Mouse (Mus musculus) forebrain, embryonic 13.5 days (tissue): Measurements from ENCODE around the gene Wnt9a. TPM values are rescaled to one million over a fixed set of nuclear protein-coding genes. Genes with fewer than 3 reads are reported as not detected.

Experiments used
- ATAC-seq: fragments of 200-750 bp; cut with Nextera tagmentation; 2 replicates; pipeline ENCODE4 v1.8.0; 2017
- H3K27ac ChIP-seq: fragments of 300-500 bp; sonication (generic); 2 replicates; pipeline ENCODE4 v1.5.1; 2015; ENCODE audit warnings: inconsistent platforms, mild to moderate bottlenecking, moderate library complexity
- H3K27me3 ChIP-seq: fragments of 300-500 bp; sonication (generic); 2 replicates; pipeline ENCODE4 v1.6.1; 2015; ENCODE audit warnings: mild to moderate bottlenecking, inconsistent platforms
- H3K36me3 ChIP-seq: fragments of 300-500 bp; sonication (generic); 2 replicates; pipeline ENCODE4 v1.6.1; 2015; ENCODE audit warnings: mild to moderate bottlenecking, inconsistent platforms; ENCODE audit not compliant: poor library complexity, severe bottlenecking
- H3K4me1 ChIP-seq: fragments of 300-500 bp; sonication (generic); 2 replicates; pipeline ENCODE4 v1.6.1; 2015; ENCODE audit warnings: inconsistent platforms
- H3K4me2 ChIP-seq: fragments of 300-500 bp; sonication (generic); 2 replicates; pipeline ENCODE4 v1.6.1; 2015; ENCODE audit warnings: inconsistent platforms, mild to moderate bottlenecking, moderate library complexity
- H3K4me3 ChIP-seq: fragments of 300-500 bp; sonication (generic); 2 replicates; pipeline ENCODE4 v1.5.1; 2015; ENCODE audit warnings: mild to moderate bottlenecking, inconsistent platforms
- H3K9ac ChIP-seq: fragments of 300-500 bp; sonication (generic); 2 replicates; pipeline ENCODE4 v1.6.1; 2015; ENCODE audit warnings: mild to moderate bottlenecking, inconsistent platforms
- H3K9me3 ChIP-seq: fragments of 300-500 bp; sonication (generic); replicated peaks from 2 replicates; pipeline ENCODE4 v1.6.1; 2016; ENCODE audit warnings: inconsistent platforms
- WGBS: fragments of 180-500 bp; shearing (Covaris S2); methylation state at CpG from one replicate; pipeline ENCODE4 v1.1.7; 2015; 5-methylcytosine and 5-hydroxymethylcytosine counted together
- polyA plus RNA-seq: library from polyadenylated mRNA; unstranded; fragments of >200 nt; fragmentation: Nextera tagmentation; extraction: Ambion mirVana; gene quantifications from 2 replicates; pipeline ENCODE4 v1.2.1, GENCODE M21; 2015

Gene Wnt9a
- polyA plus RNA-seq, 1 experiment from 2014 or later, result 1.8 TPM

GRCm38 (mm10) chr11:59305821-59306215, 910 bp upstream of the Wnt9a start:
- H3K27me3 ChIP-seq, result peaks cover 82% of the 10 kb centered on the region
- H3K9ac ChIP-seq, result no peak overlapping the region
- no peaks in the 10 kb centered on the region for H3K36me3 ChIP-seq
- H3K27ac ChIP-seq, result no peak overlapping the region
- no peak for ATAC-seq
- peak overlapping the region; percentile 90 for H3K4me2 ChIP-seq
- H3K4me1 ChIP-seq, result peaks cover 46% of the 10 kb centered on the region
- peak overlapping the region; percentile 55; the same call in 1 of the 2 replicates for H3K4me3 ChIP-seq
- WGBS, result 8% methylated on average over 10 of the region's 10 CpGs
- no peaks in the 10 kb centered on the region for H3K9me3 ChIP-seq

- Histone ChIP-seq H3K27ac (no peak overlapping the region), H3K9me3 (no peaks in the 10 kb centered on the region), H3K9ac (no peak overlapping the region), H3K4me2 (peak overlapping the region; percentile 90), H3K27me3 (peaks cover 79% of the 10 kb centered on the region), H3K36me3 (no peaks in the 10 kb centered on the region), H3K4me1 (peaks cover 53% of the 10 kb centered on the region), H3K4me3 (peak overlapping the region; percentile 55)
- under 1% methylated on average over 45 of the region's 45 CpGs for WGBS
- ATAC-seq, result peak; percentile 57; the same call in 1 of the 2 replicates
Measured at GRCm38 (mm10) chr11:59307422-59308163, 865 bp downstream of the Wnt9a start.

- H3K27ac ChIP-seq, result no peak overlapping the region
- no peaks in the 10 kb centered on the region for H3K36me3 ChIP-seq
- H3K4me1 ChIP-seq, result peaks cover 58% of the 10 kb centered on the region
- peak overlapping the region; percentile 18; the same call in 1 of the 2 replicates for H3K4me3 ChIP-seq
- H3K9me3 ChIP-seq, result no peaks in the 10 kb centered on the region
- no peak for ATAC-seq
- WGBS, result 25% methylated on average over 12 of the region's 12 CpGs
- peaks cover 79% of the 10 kb centered on the region for H3K27me3 ChIP-seq
- no peak overlapping the region for H3K9ac ChIP-seq
- H3K4me2 ChIP-seq, result peak overlapping the region; percentile 90; the same call in 1 of the 2 replicates
Measured at GRCm38 (mm10) chr11:59308164-59308542, 1.4 kb downstream of the Wnt9a start.

GRCm38 (mm10) chr11:59308625-59309024, 1.9 kb downstream of the Wnt9a start:
- Histone ChIP-seq H3K4me3 (no peak overlapping the region), H3K36me3 (no peaks in the 10 kb centered on the region), H3K27me3 (peaks cover 74% of the 10 kb centered on the region), H3K9me3 (no peaks in the 10 kb centered on the region), H3K4me1 (peaks cover 60% of the 10 kb centered on the region), H3K27ac (no peak overlapping the region), H3K9ac (no peak overlapping the region), H3K4me2 (peak overlapping the region; percentile 14)
- 35% methylated on average over 6 of the region's 6 CpGs for WGBS
- ATAC-seq, result no peak

GRCm38 (mm10) chr11:59309106-59309805, 2.5 kb downstream of the Wnt9a start:
- 9% methylated on average over 12 of the region's 12 CpGs for WGBS
- Histone ChIP-seq H3K4me3 (no peak overlapping the region), H3K27ac (0 out of 2 replicates have a peak overlapping the region, but pooled peaks have one; percentile 14), H3K27me3 (peaks cover 68% of the 10 kb centered on the region), H3K4me2 (peak overlapping the region; percentile 14; the same call in 1 of the 2 replicates), H3K36me3 (no peaks in the 10 kb centered on the region), H3K9me3 (no peaks in the 10 kb centered on the region), H3K9ac (no peak overlapping the region), H3K4me1 (peaks cover 60% of the 10 kb centered on the region)
- ATAC-seq, result no peak

- H3K27ac ChIP-seq, result no peak overlapping the region
- H3K27me3 ChIP-seq, result peaks cover 61% of the 10 kb centered on the region
- no peaks in the 10 kb centered on the region for H3K36me3 ChIP-seq
- 19% methylated on average over 8 of the region's 8 CpGs for WGBS
- no peak overlapping the region for H3K4me2 ChIP-seq
- peaks cover 60% of the 10 kb centered on the region for H3K4me1 ChIP-seq
- ATAC-seq, result no peak
- H3K9me3 ChIP-seq, result no peaks in the 10 kb centered on the region
- no peak overlapping the region for H3K4me3 ChIP-seq
- H3K9ac ChIP-seq, result no peak overlapping the region
Measured at GRCm38 (mm10) chr11:59309976-59310375, 3.2 kb downstream of the Wnt9a start.

GRCm38 (mm10) chr11:59312060-59312459, 5.3 kb downstream of the Wnt9a start:
- H3K9ac ChIP-seq, result no peak overlapping the region
- H3K36me3 ChIP-seq, result no peaks in the 10 kb centered on the region
- ATAC-seq, result no peak
- H3K4me1 ChIP-seq, result peaks cover 43% of the 10 kb centered on the region
- WGBS, result 63% methylated on average over 6 of the region's 6 CpGs
- H3K4me3 ChIP-seq, result no peak overlapping the region
- peaks cover 40% of the 10 kb centered on the region for H3K27me3 ChIP-seq
- H3K27ac ChIP-seq, result no peak overlapping the region
- H3K9me3 ChIP-seq, result no peaks in the 10 kb centered on the region
- H3K4me2 ChIP-seq, result no peak overlapping the region

- Histone ChIP-seq H3K27me3 (peaks cover 35% of the 10 kb centered on the region), H3K4me3 (no peak overlapping the region), H3K9ac (no peak overlapping the region), H3K4me2 (no peak overlapping the region), H3K36me3 (no peaks in the 10 kb centered on the region), H3K9me3 (no peaks in the 10 kb centered on the region), H3K27ac (no peak overlapping the region), H3K4me1 (peaks cover 39% of the 10 kb centered on the region)
- WGBS, result 61% methylated on average over 8 of the region's 8 CpGs
- no peak for ATAC-seq
Measured at GRCm38 (mm10) chr11:59312501-59312900, 5.8 kb downstream of the Wnt9a start.

- H3K4me2 ChIP-seq, result no peak overlapping the region
- H3K9ac ChIP-seq, result no peak overlapping the region
- H3K4me1 ChIP-seq, result peaks cover 33% of the 10 kb centered on the region
- ATAC-seq, result no peak
- no peak overlapping the region for H3K4me3 ChIP-seq
- peaks cover 28% of the 10 kb centered on the region for H3K27me3 ChIP-seq
- H3K9me3 ChIP-seq, result no peaks in the 10 kb centered on the region
- WGBS, result 67% methylated on average over 17 of the region's 17 CpGs
- no peaks in the 10 kb centered on the region for H3K36me3 ChIP-seq
- H3K27ac ChIP-seq, result no peak overlapping the region
Measured at GRCm38 (mm10) chr11:59313029-59313811, 6.5 kb downstream of the Wnt9a start.

GRCm38 (mm10) chr11:59313944-59314343, 7.2 kb downstream of the Wnt9a start:
- 70% methylated on average over 11 of the region's 11 CpGs for WGBS
- Histone ChIP-seq H3K4me1 (peaks cover 26% of the 10 kb centered on the region), H3K4me2 (no peak overlapping the region), H3K36me3 (no peaks in the 10 kb centered on the region), H3K9ac (no peak overlapping the region), H3K27me3 (peaks cover 21% of the 10 kb centered on the region), H3K4me3 (no peak overlapping the region), H3K27ac (no peak overlapping the region), H3K9me3 (no peaks in the 10 kb centered on the region)
- no peak for ATAC-seq

GRCm38 (mm10) chr11:59316517-59316916, 9.8 kb downstream of the Wnt9a start:
- no peak for ATAC-seq
- no peaks in the 10 kb centered on the region for H3K9me3 ChIP-seq
- no peaks in the 10 kb centered on the region for H3K36me3 ChIP-seq
- no peak overlapping the region for H3K4me3 ChIP-seq
- H3K27ac ChIP-seq, result no peak overlapping the region
- peaks cover 4% of the 10 kb centered on the region for H3K27me3 ChIP-seq
- no peak overlapping the region for H3K4me2 ChIP-seq
- no peak overlapping the region for H3K9ac ChIP-seq
- peaks cover 14% of the 10 kb centered on the region; the same call in 1 of the 2 replicates for H3K4me1 ChIP-seq
- 64% methylated on average over 6 of the region's 6 CpGs for WGBS

- Histone ChIP-seq H3K4me3 (no peak overlapping the region), H3K4me1 (no peaks in the 10 kb centered on the region), H3K36me3 (no peaks in the 10 kb centered on the region), H3K27me3 (no peaks in the 10 kb centered on the region), H3K4me2 (no peak overlapping the region), H3K27ac (no peak overlapping the region), H3K9me3 (no peaks in the 10 kb centered on the region), H3K9ac (no peak overlapping the region)
- no peak for ATAC-seq
- WGBS, result 92% methylated on average over 3 of the region's 3 CpGs
Measured at GRCm38 (mm10) chr11:59322988-59323387, 16.3 kb downstream of the Wnt9a start.
